Mouse (Mus musculus): Measurements from ENCODE around the gene Thap12. TPM values are rescaled to one million over a fixed set of nuclear protein-coding genes. Genes with fewer than 3 reads are reported as not detected.

Thap12 gene
- polyA plus RNA-seq, 1 experiment from 2014 or later: 60.6 TPM

- no peak for DNase-seq (ENCODE audit: low spot score)
- no peak overlapping the region for H3K27ac ChIP-seq (replicated peaks)
- WGBS: 84% methylated on average over 7 of the region's 7 CpGs
Measured at GRCm38 (mm10) chr7:98678441-98678840, 24.5 kb upstream of the Thap12 start.

GRCm38 (mm10) chr7:98680691-98681090, 22.2 kb upstream of the Thap12 start:
- 0 out of 2 replicates have a peak, but pooled peaks cover 5% of the 10 kb centered on the region for H3K4me1 ChIP-seq
- H3K9me3 ChIP-seq (replicated peaks): no peaks in the 10 kb centered on the region
- no peaks in the 10 kb centered on the region for H3K36me3 ChIP-seq
- WGBS: 67% methylated on average over 2 of the region's 2 CpGs
- no peak overlapping the region for H3K4me3 ChIP-seq
- H3K27ac ChIP-seq (replicated peaks): no peak overlapping the region
- H3K27me3 ChIP-seq (ENCODE audit: low read depth, poor library complexity, severe bottlenecking): no peaks in the 10 kb centered on the region
- no peak for DNase-seq (ENCODE audit: low spot score)

More at GRCm38 (mm10) chr7:98678441-98678840, 24.5 kb upstream of the Thap12 start:
- no peaks in the 10 kb centered on the region for H3K9me3 ChIP-seq (replicated peaks)
- 0 out of 2 replicates have a peak, but pooled peaks cover 4% of the 10 kb centered on the region for H3K4me1 ChIP-seq
- no peaks in the 10 kb centered on the region for H3K27me3 ChIP-seq (ENCODE audit: low read depth, poor library complexity, severe bottlenecking)
- no peak overlapping the region for H3K4me3 ChIP-seq
- no peaks in the 10 kb centered on the region for H3K36me3 ChIP-seq

- H3K4me3 ChIP-seq: no peak overlapping the region
- H3K36me3 ChIP-seq: no peaks in the 10 kb centered on the region
- H3K27me3 ChIP-seq (ENCODE audit: low read depth, poor library complexity, severe bottlenecking): no peaks in the 10 kb centered on the region
- 88% methylated on average over 10 of the region's 10 CpGs for WGBS
- H3K4me1 ChIP-seq: 0 out of 2 replicates have a peak, but pooled peaks cover 8% of the 10 kb centered on the region
- DNase-seq (ENCODE audit: low spot score): no peak
- H3K9me3 ChIP-seq (replicated peaks): no peaks in the 10 kb centered on the region
- no peak overlapping the region for H3K27ac ChIP-seq (replicated peaks)
Measured at GRCm38 (mm10) chr7:98682821-98683220, 20.1 kb upstream of the Thap12 start.

GRCm38 (mm10) chr7:98685895-98686294, 17.0 kb upstream of the Thap12 start:
- Histone ChIP-seq H3K4me3 (no peak overlapping the region), H3K9me3 (replicated peaks) (no peaks in the 10 kb centered on the region), H3K4me1 (0 out of 2 replicates have a peak, but pooled peaks cover 4% of the 10 kb centered on the region), H3K27ac (replicated peaks) (no peak overlapping the region), H3K27me3 (ENCODE audit: low read depth, poor library complexity, severe bottlenecking) (no peaks in the 10 kb centered on the region), H3K36me3 (no peaks in the 10 kb centered on the region)
- DNase-seq (ENCODE audit: low spot score): no peak
- 59% methylated on average over 13 of the region's 13 CpGs for WGBS

- no peak for DNase-seq (ENCODE audit: low spot score)
- 95% methylated on average over 1 of the region's 1 CpGs for WGBS
- no peaks in the 10 kb centered on the region for H3K9me3 ChIP-seq (replicated peaks)
- H3K36me3 ChIP-seq: no peaks in the 10 kb centered on the region
- H3K4me1 ChIP-seq: peaks cover 10% of the 10 kb centered on the region
- no peak overlapping the region for H3K4me3 ChIP-seq
- H3K27me3 ChIP-seq (ENCODE audit: low read depth, poor library complexity, severe bottlenecking): no peaks in the 10 kb centered on the region
- H3K27ac ChIP-seq (replicated peaks): no peak overlapping the region
Measured at GRCm38 (mm10) chr7:98690126-98690525, 12.8 kb upstream of the Thap12 start.

- Histone ChIP-seq H3K36me3 (no peaks in the 10 kb centered on the region), H3K4me3 (no peak overlapping the region), H3K27ac (replicated peaks) (no peak overlapping the region), H3K9me3 (replicated peaks) (no peaks in the 10 kb centered on the region), H3K4me1 (peaks cover 7% of the 10 kb centered on the region), H3K27me3 (ENCODE audit: low read depth, poor library complexity, severe bottlenecking) (no peaks in the 10 kb centered on the region)
- DNase-seq (ENCODE audit: low spot score): no peak
- 21% methylated on average over 3 of the region's 3 CpGs for WGBS
Measured at GRCm38 (mm10) chr7:98690831-98691230, 12.1 kb upstream of the Thap12 start.

GRCm38 (mm10) chr7:98692761-98693546, 9.9 kb upstream of the Thap12 start:
- DNase-seq (ENCODE audit: low spot score): no peak
- no peak overlapping the region for H3K27ac ChIP-seq (replicated peaks)
- H3K4me3 ChIP-seq: no peak overlapping the region
- WGBS: 47% methylated on average over 24 of the region's 24 CpGs
- H3K36me3 ChIP-seq: no peaks in the 10 kb centered on the region
- no peaks in the 10 kb centered on the region for H3K9me3 ChIP-seq (replicated peaks)
- peaks cover 5% of the 10 kb centered on the region for H3K4me1 ChIP-seq
- H3K27me3 ChIP-seq (ENCODE audit: low read depth, poor library complexity, severe bottlenecking): no peaks in the 10 kb centered on the region

GRCm38 (mm10) chr7:98694046-98694445, 8.9 kb upstream of the Thap12 start:
- WGBS: 84% methylated on average over 5 of the region's 5 CpGs
- Histone ChIP-seq H3K9me3 (replicated peaks) (no peaks in the 10 kb centered on the region), H3K27ac (replicated peaks) (no peak overlapping the region), H3K36me3 (no peaks in the 10 kb centered on the region), H3K4me3 (no peak overlapping the region), H3K27me3 (ENCODE audit: low read depth, poor library complexity, severe bottlenecking) (no peaks in the 10 kb centered on the region), H3K4me1 (peaks cover 5% of the 10 kb centered on the region)
- no peak for DNase-seq (ENCODE audit: low spot score)

- H3K9me3 ChIP-seq (replicated peaks): no peaks in the 10 kb centered on the region
- H3K4me1 ChIP-seq: peaks cover 14% of the 10 kb centered on the region
- H3K36me3 ChIP-seq: no peaks in the 10 kb centered on the region
- WGBS: 8% methylated on average over 2 of the region's 2 CpGs
- no peak overlapping the region for H3K4me3 ChIP-seq
- H3K27ac ChIP-seq (replicated peaks): no peak overlapping the region
- H3K27me3 ChIP-seq (ENCODE audit: low read depth, poor library complexity, severe bottlenecking): no peaks in the 10 kb centered on the region
- DNase-seq (ENCODE audit: low spot score): no peak
Measured at GRCm38 (mm10) chr7:98697496-98697895, 5.4 kb upstream of the Thap12 start.

- DNase-seq (ENCODE audit: low spot score): no peak
- Histone ChIP-seq H3K4me3 (no peak overlapping the region), H3K9me3 (replicated peaks) (no peaks in the 10 kb centered on the region), H3K4me1 (peaks cover 10% of the 10 kb centered on the region), H3K27ac (replicated peaks) (no peak overlapping the region), H3K27me3 (ENCODE audit: low read depth, poor library complexity, severe bottlenecking) (no peaks in the 10 kb centered on the region), H3K36me3 (no peaks in the 10 kb centered on the region)
- WGBS: 70% methylated on average over 5 of the region's 5 CpGs
Measured at GRCm38 (mm10) chr7:98698041-98698440, 4.9 kb upstream of the Thap12 start.

GRCm38 (mm10) chr7:98698590-98698989, 4.3 kb upstream of the Thap12 start:
- H3K27ac ChIP-seq (replicated peaks): no peak overlapping the region
- WGBS: 95% methylated on average over 4 of the region's 4 CpGs
- no peak overlapping the region for H3K4me3 ChIP-seq
- DNase-seq (ENCODE audit: low spot score): no peak
- no peaks in the 10 kb centered on the region for H3K9me3 ChIP-seq (replicated peaks)
- H3K36me3 ChIP-seq: no peaks in the 10 kb centered on the region
- H3K4me1 ChIP-seq: peaks cover 9% of the 10 kb centered on the region
- H3K27me3 ChIP-seq (ENCODE audit: low read depth, poor library complexity, severe bottlenecking): no peaks in the 10 kb centered on the region

GRCm38 (mm10) chr7:98701771-98702170, 1.1 kb upstream of the Thap12 start:
- H3K4me3 ChIP-seq: peak overlapping the region; percentile 87
- H3K36me3 ChIP-seq: no peaks in the 10 kb centered on the region
- no peaks in the 10 kb centered on the region for H3K27me3 ChIP-seq (ENCODE audit: low read depth, poor library complexity, severe bottlenecking)
- peak overlapping the region; percentile 93; the same call in 1 of the 2 replicates for H3K27ac ChIP-seq (replicated peaks)
- H3K4me1 ChIP-seq: peaks cover 31% of the 10 kb centered on the region
- DNase-seq (ENCODE audit: low spot score): no peak
- WGBS: 71% methylated on average over 7 of the region's 7 CpGs
- no peaks in the 10 kb centered on the region for H3K9me3 ChIP-seq (replicated peaks)

GRCm38 (mm10) chr7:98703365-98703881, 520 bp downstream of the Thap12 start:
- peak; percentile 50 for DNase-seq (ENCODE audit: low spot score)
- under 1% methylated on average over 38 of the region's 38 CpGs for WGBS
- peak overlapping the region; percentile 87 for H3K4me3 ChIP-seq
- H3K27me3 ChIP-seq (ENCODE audit: low read depth, poor library complexity, severe bottlenecking): no peaks in the 10 kb centered on the region
- H3K9me3 ChIP-seq (replicated peaks): no peaks in the 10 kb centered on the region
- peak overlapping the region; percentile 93 for H3K27ac ChIP-seq (replicated peaks)
- peaks cover 31% of the 10 kb centered on the region for H3K4me1 ChIP-seq
- no peaks in the 10 kb centered on the region for H3K36me3 ChIP-seq

All from midbrain, embryonic 10.5 days (tissue).